Comparison of ENCODE assay signal across 22 mouse cellular contexts in the genomic region with DNA sequence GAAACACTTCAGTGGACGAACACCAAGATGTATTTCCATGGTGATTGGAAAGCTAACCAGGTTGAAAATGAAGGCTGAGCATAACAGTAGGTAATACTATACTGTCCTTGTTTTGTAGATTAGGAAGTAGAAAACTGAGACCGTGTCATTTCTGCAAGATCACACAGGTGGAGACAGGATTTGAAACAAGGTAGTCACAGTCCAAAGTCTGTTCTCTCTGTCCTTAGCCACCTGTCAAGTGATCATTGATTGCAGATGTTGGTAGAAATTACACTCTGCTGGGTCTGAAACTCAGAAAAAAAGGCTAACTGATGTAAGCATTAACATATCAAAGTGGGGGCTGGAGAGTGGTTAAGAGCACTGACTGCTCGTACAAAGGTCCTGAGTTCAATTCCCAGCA. TPM values are rescaled to one million over a fixed set of nuclear protein-coding genes. Genes with fewer than 3 reads are reported as not detected.
DNase-seq lines count a peak whose midpoint lies in the region; ATAC-seq and TF ChIP-seq lines count a peak whose summit lies in the region.
"Had no signal": no experiment of that assay in that cellular context is flagged by ENCODE, and none has a peak within 500 bp of the region (broad histone marks: within the 10 kb centered on the region; RNA-seq: fewer than 3 reads in every experiment).

No protein-coding gene starts in this region.

- no peak overlapping the region for H3K9ac ChIP-seq in intestine, embryonic 15.5 days
- no peak overlapping the region for H3K9ac ChIP-seq in intestine, postnatal 0 days (ENCODE audit: low read depth, low read length)
- H3K9ac ChIP-seq: embryonic facial prominence, embryonic 12.5 days; forebrain, embryonic 13.5 days; forebrain, embryonic 15.5 days; forebrain, postnatal 0 days had no signal

- H3K36me3 ChIP-seq in intestine, embryonic 15.5 days = no peaks in the 10 kb centered on the region
- H3K36me3 ChIP-seq in intestine, postnatal 0 days (ENCODE audit: control insufficient read depth, insufficient read depth) = no peaks in the 10 kb centered on the region
- H3K36me3 ChIP-seq: embryonic facial prominence, embryonic 10.5 days; embryonic facial prominence, embryonic 12.5 days; forebrain, embryonic 15.5 days; G1E had no signal

- 72% methylated on average over 3 of the region's 3 CpGs for WGBS in intestine, embryonic 15.5 days
- WGBS in intestine, postnatal 0 days = 53% methylated on average over 3 of the region's 3 CpGs

- ATAC-seq in intestine, embryonic 15.5 days = 0 out of 2 replicates have a peak, but pooled peaks have one; percentile 41
- ATAC-seq in intestine, postnatal 0 days = peak; percentile 80
- ATAC-seq: activated CD4-positive, CD25-positive, alpha-beta regulatory T cell, adult 4 months; forebrain, embryonic 13.5 days; forebrain, embryonic 15.5 days; forebrain, postnatal 0 days; Patski had no signal

- no peak overlapping the region for H3K4me2 ChIP-seq in intestine, embryonic 15.5 days (replicated peaks)
- no peak overlapping the region for H3K4me2 ChIP-seq in intestine, postnatal 0 days (replicated peaks; ENCODE audit: low read depth)
- H3K4me2 ChIP-seq: embryonic facial prominence, embryonic 12.5 days; forebrain, embryonic 13.5 days; forebrain, embryonic 15.5 days had no signal

- intact Hi-C loops in heart, postnatal 10 days (cut with DNase I) = no loop called here
- intact Hi-C loops in left cerebral cortex, postnatal 10 days (cut with DNase I) = no loop called here

- no peak overlapping the region for H3K4me3 ChIP-seq in intestine, embryonic 15.5 days (replicated peaks)
- H3K4me3 ChIP-seq in intestine, postnatal 0 days (ENCODE audit: low read depth, low read length) = no peak overlapping the region
- H3K4me3 ChIP-seq: embryonic facial prominence, embryonic 10.5 days; embryonic facial prominence, embryonic 12.5 days; forebrain, embryonic 13.5 days; forebrain, embryonic 15.5 days had no signal

- peak; percentile 13 for DNase-seq in heart, adult 11 months
- DNase-seq in heart, postnatal 10 days = no peak
- DNase-seq in frontal cortex, postnatal 25 days (ENCODE audit: low spot score in 2 of 2) = no peak
- no peak for DNase-seq in left cerebral cortex, postnatal 10 days (ENCODE audit: extremely low spot score in 1 of 2, low spot score in 2 of 2)
- DNase-seq: adrenal gland, adult 8-10 months; adrenal gland, postnatal 14 days; adrenal gland, postnatal 36 days; cerebellum, adult 11-12 months; cerebellum, adult 2 months; cerebellum, adult 9-10 months; cerebellum, postnatal 10 days; cerebellum, postnatal 25 days; forebrain, postnatal 0 days had no signal

- H3K27me3 ChIP-seq in intestine, embryonic 15.5 days (replicated peaks) = no peaks in the 10 kb centered on the region
- H3K27me3 ChIP-seq in intestine, postnatal 0 days (replicated peaks; ENCODE audit: control insufficient read depth, insufficient read depth, low read length) = no peaks in the 10 kb centered on the region
- H3K27me3 ChIP-seq: embryonic facial prominence, embryonic 12.5 days; forebrain, embryonic 13.5 days; forebrain, embryonic 15.5 days; Patski had no signal

- no peak for TF ChIP-seq CTCF in intestine, postnatal 0 days (IDR thresholded peaks at IDR 0.05; ENCODE audit: low read depth)

- no peaks in the 10 kb centered on the region for H3K9me3 ChIP-seq in intestine, embryonic 15.5 days
- H3K9me3 ChIP-seq in intestine, postnatal 0 days (ENCODE audit: control insufficient read depth) = no peaks in the 10 kb centered on the region
- H3K9me3 ChIP-seq: embryonic facial prominence, embryonic 10.5 days; embryonic facial prominence, embryonic 12.5 days; forebrain, embryonic 13.5 days; forebrain, embryonic 15.5 days; G1E had no signal

- H3K4me1 ChIP-seq in intestine, embryonic 15.5 days (replicated peaks) = no peaks in the 10 kb centered on the region
- H3K4me1 ChIP-seq in intestine, postnatal 0 days (replicated peaks; ENCODE audit: control insufficient read depth, insufficient read depth, low read length) = no peaks in the 10 kb centered on the region; the same call in 1 of the 2 replicates
- H3K4me1 ChIP-seq: embryonic facial prominence, embryonic 10.5 days; embryonic facial prominence, embryonic 12.5 days; forebrain, embryonic 13.5 days; forebrain, embryonic 15.5 days had no signal

- no peak overlapping the region for H3K27ac ChIP-seq in intestine, embryonic 15.5 days
- no peak overlapping the region for H3K27ac ChIP-seq in intestine, postnatal 0 days (ENCODE audit: low read depth, low read length)
- H3K27ac ChIP-seq: embryonic facial prominence, embryonic 10.5 days; embryonic facial prominence, embryonic 12.5 days; forebrain, embryonic 13.5 days; forebrain, embryonic 15.5 days had no signal

RNA-seq across cellular contexts. Expression of a gene that starts 21.9 kb away (rescaled TPM):
- 10 to 100 TPM; 42.2 to 43.7 TPM for total RNA-seq in heart, postnatal 10 days (2021)
- 7.5 and 8.0 TPM in 2 replicates for polyA plus RNA-seq in intestine, embryonic 15.5 days (2015; fragmentation: Nextera tagmentation; extraction: Ambion mirVana)
- polyA plus RNA-seq in intestine, postnatal 0 days (2015; fragmentation: Nextera tagmentation; extraction: Ambion mirVana) = 3.8 and 4.0 TPM in 2 replicates
- total RNA-seq in left cerebral cortex, postnatal 10 days (2021) = 10 to 100 TPM; 37.6 to 43.2 TPM
